In the genomic region with DNA sequence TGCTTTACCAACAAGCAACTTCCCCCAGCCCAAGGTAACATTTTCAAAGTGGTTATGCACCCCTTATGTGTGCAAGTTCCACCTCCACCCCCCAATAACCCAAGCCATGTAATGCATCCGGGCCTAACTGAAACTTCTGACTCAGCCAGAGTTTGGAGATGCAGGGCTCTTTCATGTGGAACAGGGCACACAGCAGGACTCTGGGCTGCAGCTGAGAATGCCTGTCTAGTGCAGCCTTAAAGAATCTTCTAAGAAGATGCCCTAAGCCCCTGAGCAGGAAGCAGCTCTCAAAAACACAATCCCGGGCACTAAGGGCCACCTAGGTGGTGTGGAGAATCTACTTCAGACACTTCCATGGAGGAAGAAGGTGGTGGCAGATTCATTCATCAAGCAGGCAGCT, we compare ENCODE assay signal across 15 mouse cellular contexts. TPM values are rescaled to one million over a fixed set of nuclear protein-coding genes. Genes with fewer than 3 reads are reported as not detected.
DNase-seq lines count a peak whose midpoint lies in the region; ATAC-seq and TF ChIP-seq lines count a peak whose summit lies in the region.
"Had no signal": no experiment of that assay in that cellular context is flagged by ENCODE, and none has a peak within 500 bp of the region (broad histone marks: within the 10 kb centered on the region; RNA-seq: fewer than 3 reads in every experiment).

No protein-coding gene starts in this region.

- H3K9me3 ChIP-seq in kidney, embryonic 14.5 days (ENCODE audit: control insufficient read depth, low read length): no peaks in the 10 kb centered on the region
- H3K9me3 ChIP-seq: G1E had no signal

- no peak overlapping the region for H3K4me2 ChIP-seq in kidney, embryonic 14.5 days (replicated peaks; ENCODE audit: low read depth, low read length)
- H3K4me2 ChIP-seq: lung, embryonic 14.5 days had no signal

- 17% methylated on average over 2 of the region's 2 CpGs for WGBS in kidney, embryonic 14.5 days

- DNase-seq in embryo, embryonic 10.5 days (ENCODE audit: low spot score): peak; percentile 10
- DNase-seq in embryo, embryonic 10 days (ENCODE audit: low spot score): no peak
- DNase-seq in kidney, postnatal 14 days: no peak
- DNase-seq in Patski (ENCODE audit: low read depth, low spot score): no peak
- peak; percentile 29 to 47 for DNase-seq in thymus, postnatal 10 days (ENCODE audit: low spot score in 2 of 2)
- no peak for DNase-seq in spleen, adult 12 weeks (ENCODE audit: low spot score)
- DNase-seq: adrenal gland, postnatal 36 days; liver; lung, embryonic 14.5 days had no signal

- POLR2A ChIA-PET in Patski (lab: Charles Lee): interaction anchor here (0.6 to 1.5 kb wide), 3 partner anchors 17 to 380 kb away, joined by 3 to 8 read pairs (median 3); a partner anchor contains a TSS

- no peaks in the 10 kb centered on the region for H3K27me3 ChIP-seq in kidney, embryonic 14.5 days (ENCODE audit: control insufficient read depth, insufficient read depth, low read length)
- no peaks in the 10 kb centered on the region for H3K27me3 ChIP-seq in Patski

- H3K9ac ChIP-seq in kidney, embryonic 14.5 days (ENCODE audit: low read depth, low read length): no peak overlapping the region
- H3K9ac ChIP-seq: lung, embryonic 14.5 days had no signal

- no peak for TF ChIP-seq CTCF in Patski (IDR thresholded peaks at IDR 0.05)

- in situ Hi-C loops in Patski (cut with MboI; ENCODE audit: low pct_unique_long_range_greater_than_20kb): no loop called here

- CTCF ChIA-PET in Patski (lab: Charles Lee): interaction anchor here (1.1 to 1.8 kb wide), 4 partner anchors 15 to 147 kb away, joined by 4 to 5 read pairs (median 4); no protein-coding TSS in a partner anchor

- H3K36me3 ChIP-seq in kidney, embryonic 14.5 days (ENCODE audit: control insufficient read depth, insufficient read depth, low read length): no peaks in the 10 kb centered on the region
- H3K36me3 ChIP-seq: G1E had no signal

- peak; percentile 25; the same call in 1 of the 2 replicates for ATAC-seq in kidney, embryonic 14.5 days (ENCODE audit: low FRiP score, low TSS enrichment)
- ATAC-seq in Patski: peak; percentile 51
- no peak for ATAC-seq in erythroid progenitor cell, adult 5-6 weeks (replicated peaks; ENCODE audit: low FRiP score, poor library complexity, severe bottlenecking)
- ATAC-seq: forebrain, embryonic 14.5 days; hindbrain, postnatal 0 days had no signal

- H3K27ac ChIP-seq in kidney, embryonic 14.5 days (ENCODE audit: low read depth, low read length): peak overlapping the region; percentile 42; the same call in 1 of the 2 replicates
- H3K27ac ChIP-seq: hindbrain, postnatal 0 days; layer of hippocampus, adult 2 months had no signal

- no peak overlapping the region for H3K4me3 ChIP-seq in kidney, embryonic 14.5 days (ENCODE audit: low read length)
- H3K4me3 ChIP-seq: layer of hippocampus, adult 2 months had no signal

- H3K4me1 ChIP-seq in kidney, embryonic 14.5 days (ENCODE audit: control insufficient read depth, insufficient read depth, low read length): peaks cover 43% of the 10 kb centered on the region

RNA-seq across cellular contexts. Expression of a gene that starts 16.6 kb away (rescaled TPM):
- polyA plus RNA-seq in kidney, embryonic 14.5 days (2014; fragmentation: Nextera tagmentation; extraction: Ambion mirVana): 80.6 and 105 TPM in 2 replicates
- 166 TPM for polyA plus RNA-seq in Patski (2021)
- total RNA-seq in erythroid progenitor cell, adult 5-6 weeks (2015; ENCODE audit: low replicate concordance): 42.3 and 57.3 TPM in 2 replicates
- 71.5 and 79.1 TPM in 2 replicates for total RNA-seq in erythroid progenitor cell, adult 5-6 weeks (2017; ENCODE audit: low replicate concordance)

Comparison
In these comparisons a context has a peak if more than half of its experiments do, and no peak if none do; other contexts are left out.
1. DNase-seq: peak in embryo, embryonic 10.5 days (single experiment) and thymus, postnatal 10 days (2 of 2); none in embryo, embryonic 10 days (single experiment), kidney, postnatal 14 days (single experiment), Patski (single experiment) and spleen, adult 12 weeks (single experiment).